ENCODE assay signal across 14 mouse cellular contexts in the genomic region with DNA sequence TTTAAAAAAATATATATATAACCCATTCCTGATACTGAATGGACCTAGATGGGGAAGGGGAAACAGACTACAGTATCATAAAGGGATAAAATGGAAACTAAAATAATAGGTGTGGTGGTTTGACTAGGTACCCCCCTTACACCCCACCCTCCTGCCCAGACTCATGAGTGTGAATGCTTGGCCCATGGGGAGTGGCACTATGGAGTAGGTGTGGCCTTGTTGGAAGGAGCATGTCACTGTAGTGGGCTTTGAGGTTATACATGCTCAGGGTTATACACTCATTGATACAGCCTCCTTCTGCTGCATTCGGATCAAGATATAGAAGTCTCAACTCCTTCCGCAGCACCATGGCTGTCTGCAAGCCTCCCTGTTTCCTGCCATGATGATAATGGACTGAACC.
"Had no signal": no experiment of that assay in that cellular context is flagged by ENCODE, and none has a peak within 500 bp of the region (broad histone marks: within the 10 kb centered on the region; RNA-seq: fewer than 3 reads in every experiment).

No protein-coding gene starts in this region.

- ATAC-seq: midbrain, embryonic 16.5 days had no signal

- H3K9ac ChIP-seq: limb, embryonic 13.5 days; liver, embryonic 12.5 days; lung, embryonic 14.5 days; midbrain, embryonic 12.5 days; stomach, embryonic 15.5 days had no signal

- H3K4me1 ChIP-seq: limb, embryonic 13.5 days; liver, embryonic 12.5 days; midbrain, embryonic 12.5 days; stomach, embryonic 15.5 days had no signal

- H3K27me3 ChIP-seq: limb, embryonic 13.5 days; liver, embryonic 12.5 days; midbrain, embryonic 12.5 days; stomach, embryonic 15.5 days had no signal

- H3K4me2 ChIP-seq: limb, embryonic 13.5 days; liver, embryonic 12.5 days; lung, embryonic 14.5 days; midbrain, embryonic 12.5 days; stomach, embryonic 15.5 days had no signal

- H3K27ac ChIP-seq: layer of hippocampus, adult 2 months; limb, embryonic 13.5 days; liver, embryonic 12.5 days; midbrain, embryonic 12.5 days; stomach, embryonic 15.5 days had no signal

- DNase-seq: kidney, adult 11 months; kidney, postnatal 10 days; kidney, postnatal 4 days; lung, embryonic 14.5 days; lung, postnatal 10 days; right cerebral cortex, postnatal 14 days; thymus, adult 2 months; thymus, postnatal 25 days had no signal

- H3K9me3 ChIP-seq: limb, embryonic 13.5 days; liver, embryonic 12.5 days; midbrain, embryonic 12.5 days; stomach, embryonic 15.5 days had no signal

- H3K36me3 ChIP-seq: limb, embryonic 13.5 days; liver, embryonic 12.5 days; midbrain, embryonic 12.5 days; stomach, embryonic 15.5 days had no signal

- H3K4me3 ChIP-seq: layer of hippocampus, adult 2 months; limb, embryonic 13.5 days; liver, embryonic 12.5 days; midbrain, embryonic 12.5 days; stomach, embryonic 15.5 days had no signal
